Mouse (Mus musculus) liver, embryonic 14.5 days (tissue): ENCODE results near the gene Senp7. TPM values are rescaled to one million over a fixed set of nuclear protein-coding genes. Genes with fewer than 3 reads are reported as not detected.
"Not testable (repeated sequence)": the region's sequence is repeated elsewhere in the genome, so short reads cannot be mapped to it uniquely, and the experiment has no call there.

Source experiments
- ATAC-seq: fragments of 200-750 bp; cut with Nextera tagmentation; 2 replicates; pipeline ENCODE4 v1.8.0; 2017; ENCODE audit warnings: moderate number of reproducible peaks, mild to moderate bottlenecking, moderate library complexity; ENCODE audit not compliant: insufficient read depth
- DNase-seq, 3 experiments: peaks; one replicate each; pipeline ENCODE4 v3.0.0-alpha.2; 2012 to 2013; ENCODE audit warnings: low read depth in 3 of 3, low spot score in 3 of 3
- H3K27ac ChIP-seq: fragments of 300-500 bp; sonication (generic); 2 replicates; pipeline ENCODE4 v1.5.1; 2014; ENCODE audit warnings: moderate library complexity, mild to moderate bottlenecking, control low read depth, inconsistent platforms
- H3K27me3 ChIP-seq: fragments of 300-500 bp; sonication (generic); 2 replicates; pipeline ENCODE4 v1.6.1; 2014; ENCODE audit warnings: mild to moderate bottlenecking, low read length, moderate library complexity; ENCODE audit not compliant: control insufficient read depth, insufficient read depth
- H3K36me3 ChIP-seq: fragments of 300-500 bp; sonication (generic); replicated peaks from 2 replicates; pipeline ENCODE4 v1.6.1; 2014; ENCODE audit warnings: low read depth; ENCODE audit not compliant: control insufficient read depth, insufficient read depth
- H3K4me1 ChIP-seq, 2 experiments: fragments of 200-500 bp in 1 of 2; fragments of 300-500 bp in 1 of 2; sonication (generic) in 1 of 2; replicated peaks; 2 replicates each; pipeline ENCODE4 v1.6.1; 2012 to 2014; ENCODE audit warnings: antibody characterized with exemption in 1 of 2, inconsistent platforms in 1 of 2, low read length in 1 of 2; ENCODE audit not compliant: control insufficient read depth in 2 of 2, insufficient read depth in 2 of 2
- H3K4me2 ChIP-seq: fragments of 300-500 bp; sonication (generic); 2 replicates; pipeline ENCODE4 v1.6.1; 2014; ENCODE audit warnings: low read depth, mild to moderate bottlenecking, control low read depth, moderate library complexity
- H3K4me3 ChIP-seq, 2 experiments: fragments of 200-500 bp in 1 of 2; fragments of 300-500 bp in 1 of 2; sonication (generic) in 1 of 2; 2 replicates each; pipeline ENCODE4 v1.5.1; 2012 to 2014; ENCODE audit warnings: low read depth in 2 of 2, low read length in 2 of 2, mild to moderate bottlenecking in 2 of 2, control low read depth in 1 of 2, inconsistent platforms in 1 of 2, moderate library complexity in 1 of 2; ENCODE audit not compliant: insufficient read depth in 1 of 2
- H3K9ac ChIP-seq: fragments of 300-500 bp; sonication (generic); replicated peaks from 2 replicates; pipeline ENCODE4 v1.6.1; 2014; ENCODE audit warnings: mild to moderate bottlenecking, control low read depth, moderate library complexity
- H3K9me3 ChIP-seq: fragments of 300-500 bp; sonication (generic); 2 replicates; pipeline ENCODE4 v1.6.1; 2016; ENCODE audit warnings: low read length, mixed read lengths; ENCODE audit not compliant: control insufficient read depth
- CTCF ChIP-seq: IDR thresholded peaks from 2 replicates; pipeline ENCODE4 v1.5.1; 2016; ENCODE audit warnings: antibody characterized with exemption, low read depth, control low read depth
- EP300 ChIP-seq: IDR thresholded peaks from 2 replicates; pipeline ENCODE4 v1.6.1; 2016; ENCODE audit warnings: antibody characterized with exemption, low read depth
- WGBS: fragments of 180-500 bp; shearing (Covaris S2); extraction: QIAGEN DNeasy Blood & Tissue Kit; methylation state at CpG from one replicate; pipeline ENCODE4 v1.1.7; 2014; ENCODE audit not compliant: insufficient replicate concordance; 5-methylcytosine and 5-hydroxymethylcytosine counted together
- polyA plus RNA-seq, 2 experiments: library from polyadenylated mRNA; depleted of rRNA in 1 of 2; stranded (reverse) in 1 of 2; unstranded in 1 of 2; fragments of >200 nt; fragmentation: Nextera tagmentation in 1 of 2; extraction: Ambion mirVana in 1 of 2; gene quantifications; 2 replicates each; pipeline versions ENCODE4 v1.2.1 to v1.2.3; 2012 to 2014

Senp7 gene
- polyA plus RNA-seq, 2 experiments: 8.7 to 15.5 TPM

- TF ChIP-seq EP300: no peak
- Histone ChIP-seq H3K4me3 (no peak overlapping the region), H3K27ac (no peak overlapping the region), H3K9ac (no peak overlapping the region), H3K36me3 (no peaks in the 10 kb centered on the region), H3K9me3 (no peaks in the 10 kb centered on the region), H3K4me2 (no peak overlapping the region), H3K4me1 (no peaks in the 10 kb centered on the region), H3K27me3 (no peaks in the 10 kb centered on the region)
- DNase-seq: no peak
- WGBS: 53% methylated on average over 4 of the region's 4 CpGs
- ATAC-seq: no peak
Measured at GRCm38 (mm10) chr16:56134149-56134548, 86.0 kb downstream of the Senp7 start.

GRCm38 (mm10) chr16:56137672-56138071, 89.5 kb downstream of the Senp7 start:
- 81% methylated on average over 5 of the region's 5 CpGs for WGBS
- DNase-seq, H3K4me2 ChIP-seq, H3K36me3 ChIP-seq, H3K9ac ChIP-seq, H3K27me3 ChIP-seq, H3K4me1 ChIP-seq, H3K4me3 ChIP-seq, ATAC-seq, H3K27ac ChIP-seq, H3K9me3 ChIP-seq: not testable (repeated sequence)

GRCm38 (mm10) chr16:56139921-56140320, 91.8 kb downstream of the Senp7 start:
- no peak for ATAC-seq
- WGBS: 45% methylated on average over 3 of the region's 3 CpGs
- Histone ChIP-seq H3K9ac (no peak overlapping the region), H3K4me1 (no peaks in the 10 kb centered on the region), H3K9me3 (no peaks in the 10 kb centered on the region), H3K27ac (no peak overlapping the region), H3K4me3 (no peak overlapping the region), H3K36me3 (no peaks in the 10 kb centered on the region), H3K4me2 (no peak overlapping the region), H3K27me3 (no peaks in the 10 kb centered on the region)
- DNase-seq: no peak
- TF ChIP-seq EP300 (no peak), CTCF (no peak)

GRCm38 (mm10) chr16:56144876-56145555, 96.9 kb downstream of the Senp7 start:
- no peak overlapping the region for H3K27ac ChIP-seq
- no peaks in the 10 kb centered on the region for H3K4me1 ChIP-seq
- no peak overlapping the region for H3K9ac ChIP-seq
- DNase-seq: no peak
- WGBS: 95% methylated on average over 17 of the region's 17 CpGs
- no peaks in the 10 kb centered on the region for H3K9me3 ChIP-seq
- no peaks in the 10 kb centered on the region for H3K27me3 ChIP-seq
- no peak for ATAC-seq
- H3K4me2 ChIP-seq: no peak overlapping the region
- H3K4me3 ChIP-seq: no peak overlapping the region
- H3K36me3 ChIP-seq: no peaks in the 10 kb centered on the region
- TF ChIP-seq EP300 (no peak), CTCF (no peak)

- Histone ChIP-seq H3K4me1 (no peaks in the 10 kb centered on the region), H3K4me2 (no peak overlapping the region), H3K27me3 (no peaks in the 10 kb centered on the region), H3K9ac (no peak overlapping the region), H3K9me3 (no peaks in the 10 kb centered on the region), H3K4me3 (no peak overlapping the region), H3K27ac (no peak overlapping the region), H3K36me3 (no peaks in the 10 kb centered on the region)
- ATAC-seq (no peak), DNase-seq (no peak)
- TF ChIP-seq CTCF (peak; percentile 40; the same call in 1 of the 2 replicates), EP300 (no peak)
- WGBS: 31% methylated on average over 2 of the region's 2 CpGs
Measured at GRCm38 (mm10) chr16:56147679-56148078, 99.5 kb downstream of the Senp7 start.
